Mouse (Mus musculus) olfactory bulb, adult 2 months (tissue): ENCODE data around the gene Plbd1.

Source experiments
- CTCF ChIP-seq: fragments of 200-500 bp; IDR thresholded peaks from 2 replicates; pipeline ENCODE4 v1.5.1; 2012; ENCODE audit warnings: low read depth, mild to moderate bottlenecking, low read length, moderate library complexity; ENCODE audit not compliant: insufficient read depth
- POLR2A ChIP-seq: fragments of 200-500 bp; IDR thresholded peaks from 2 replicates; pipeline ENCODE4 v1.6.1; 2012; ENCODE audit warnings: mild to moderate bottlenecking, low read depth, low read length, moderate library complexity; ENCODE audit not compliant: insufficient read depth

DNA sequence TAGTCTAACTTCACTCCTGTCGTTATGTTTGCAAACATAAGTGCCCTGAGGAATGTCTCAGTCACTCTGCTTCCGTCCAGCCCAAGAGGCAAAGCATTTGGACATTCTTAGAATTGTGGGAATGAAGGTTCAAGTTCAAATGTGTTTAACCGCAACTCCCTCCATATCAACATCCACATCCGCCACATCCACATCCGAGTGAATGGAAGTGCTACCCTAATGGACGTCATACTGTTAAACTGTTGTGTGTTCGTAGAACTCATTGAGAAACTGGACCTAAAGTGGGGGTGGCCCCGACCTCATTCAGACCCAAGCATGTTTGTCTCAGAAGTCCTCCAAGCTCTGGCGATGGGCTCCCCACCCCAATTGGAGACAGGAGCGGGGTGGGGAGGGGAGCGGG, 5.9 kb downstream of the Plbd1 start:
- no peak for TF ChIP-seq CTCF
- no peak for TF ChIP-seq POLR2A
